Mouse (Mus musculus) MEL (cell line): ENCODE results near the gene Ryr3. TPM values are rescaled to one million over a fixed set of nuclear protein-coding genes. Genes with fewer than 3 reads are reported as not detected.
A peak's percentile ranks its signal among the peaks of the same experiment; 100 is the strongest.

Experiments
- DNase-seq: peaks from one replicate; pipeline ENCODE4 v3.0.0; 2011; ENCODE audit warnings: low read depth, low spot score
- H3K27ac ChIP-seq: 2 replicates; pipeline ENCODE4 v1.5.1; 2012; ENCODE audit warnings: low read depth, mild to moderate bottlenecking, control low read depth, low read length, moderate library complexity; ENCODE audit not compliant: control insufficient read depth
- H3K27me3 ChIP-seq, 2 experiments: fragments of 150-350 bp in 1 of 2; sonication (generic) in 1 of 2; 2 replicates each; pipeline ENCODE4 v1.6.1; 2012; ENCODE audit warnings: low read length in 2 of 2, mild to moderate bottlenecking in 2 of 2, improper control_type of control experiment in 1 of 2, moderate library complexity in 1 of 2; ENCODE audit not compliant: insufficient read depth in 2 of 2, control insufficient read depth in 1 of 2
- H3K36me3 ChIP-seq, 2 experiments: 2 replicates each; pipeline ENCODE4 v1.6.1; 2012 to 2014; ENCODE audit warnings: low read length in 2 of 2, improper control_type of control experiment in 1 of 2, inconsistent platforms in 1 of 2, mild to moderate bottlenecking in 1 of 2; ENCODE audit not compliant: insufficient read depth in 2 of 2, control insufficient read depth in 1 of 2
- H3K4me1 ChIP-seq, 2 experiments: fragments of 150-350 bp in 1 of 2; sonication (generic) in 1 of 2; 2 replicates each; pipeline ENCODE4 v1.6.1; 2012; ENCODE audit warnings: low read length in 2 of 2, improper control_type of control experiment in 1 of 2, mild to moderate bottlenecking in 1 of 2; ENCODE audit not compliant: insufficient read depth in 2 of 2, control insufficient read depth in 1 of 2
- H3K4me3 ChIP-seq, 2 experiments: fragments of 150-350 bp in 1 of 2; sonication (generic) in 1 of 2; 2 replicates each; pipeline ENCODE4 v1.5.1; 2012; ENCODE audit warnings: low read depth in 2 of 2, low read length in 2 of 2, mild to moderate bottlenecking in 2 of 2, moderate library complexity in 2 of 2, control low read depth in 1 of 2, improper control_type of control experiment in 1 of 2; ENCODE audit not compliant: control insufficient read depth in 1 of 2, insufficient read depth in 1 of 2
- H3K79me2 ChIP-seq: 2 replicates; pipeline ENCODE4 v1.6.1; 2012; ENCODE audit warnings: mild to moderate bottlenecking, low read length, moderate library complexity; ENCODE audit not compliant: control insufficient read depth, poor library complexity, insufficient read depth
- H3K9ac ChIP-seq: 2 replicates; pipeline ENCODE4 v1.6.1; 2012; ENCODE audit warnings: low read depth, mild to moderate bottlenecking, control low read depth, low read length, moderate library complexity; ENCODE audit not compliant: control insufficient read depth, poor library complexity, severe bottlenecking
- H3K9me3 ChIP-seq: fragments of 150-350 bp; sonication (generic); replicated peaks from 2 replicates; pipeline ENCODE4 v1.6.1; 2012; ENCODE audit warnings: mild to moderate bottlenecking, low read length, improper control_type of control experiment, moderate library complexity; ENCODE audit not compliant: insufficient read depth
- CTCF ChIP-seq, 3 experiments: IDR thresholded peaks in 2 of 3; conservative IDR thresholded peaks in 1 of 3; 2 replicates each; pipeline ENCODE4 v1.5.1; 2011 to 2012; ENCODE audit warnings: low read length in 3 of 3, low read depth in 2 of 3, mild to moderate bottlenecking in 2 of 3, improper control_type of control experiment in 1 of 3, inconsistent platforms in 1 of 3, mixed read lengths in 1 of 3, moderate library complexity in 1 of 3; ENCODE audit not compliant: control insufficient read depth in 1 of 3, insufficient read depth in 1 of 3, poor library complexity in 1 of 3, severe bottlenecking in 1 of 3
- E2F4 ChIP-seq: IDR thresholded peaks from 2 replicates; pipeline ENCODE4 v1.6.1; 2011; ENCODE audit warnings: low read depth, low read length, improper control_type of control experiment, borderline replicate concordance
- EP300 ChIP-seq, 2 experiments: IDR thresholded peaks; 2 replicates each; pipeline ENCODE4 v1.6.1; 2011; ENCODE audit warnings: improper control_type of control experiment in 2 of 2, low read length in 2 of 2, low read depth in 1 of 2, mild to moderate bottlenecking in 1 of 2
- ETS1 ChIP-seq: IDR thresholded peaks from 2 replicates; pipeline ENCODE4 v1.6.1; 2012; ENCODE audit warnings: low read depth, mild to moderate bottlenecking, inconsistent platforms, low read length, improper control_type of control experiment, moderate library complexity
- GABPA ChIP-seq: IDR thresholded peaks from 2 replicates; pipeline ENCODE4 v1.6.1; 2012; ENCODE audit warnings: low read depth, mild to moderate bottlenecking, inconsistent platforms, low read length, improper control_type of control experiment, moderate library complexity
- GATA1 ChIP-seq: IDR thresholded peaks from 2 replicates; pipeline ENCODE4 v1.6.1; 2011; ENCODE audit warnings: low read depth, low read length, improper control_type of control experiment
- HCFC1 ChIP-seq: IDR thresholded peaks from 2 replicates; pipeline ENCODE4 v1.6.1; 2012; ENCODE audit warnings: low read depth, mild to moderate bottlenecking, inconsistent platforms, low read length, improper control_type of control experiment, moderate library complexity
- KAT2A ChIP-seq: conservative IDR thresholded peaks from 2 replicates; pipeline ENCODE4 v1.6.1; 2012; ENCODE audit warnings: low read depth, low read length, improper control_type of control experiment, inconsistent platforms
- MAFK ChIP-seq: IDR thresholded peaks from 2 replicates; pipeline ENCODE4 v1.6.1; 2011; ENCODE audit warnings: low read depth, mild to moderate bottlenecking, low read length, improper control_type of control experiment, borderline replicate concordance
- MAZ ChIP-seq: IDR thresholded peaks from 2 replicates; pipeline ENCODE4 v1.6.1; 2012; ENCODE audit warnings: low read depth, mild to moderate bottlenecking, inconsistent platforms, low read length, improper control_type of control experiment
- MXI1 ChIP-seq: IDR thresholded peaks from 2 replicates; pipeline ENCODE4 v1.6.1; 2011; ENCODE audit warnings: mild to moderate bottlenecking, low read depth, low read length, improper control_type of control experiment
- MYC ChIP-seq: IDR thresholded peaks from 2 replicates; pipeline ENCODE4 v1.6.1; 2011; ENCODE audit warnings: low read depth, mild to moderate bottlenecking, low read length, improper control_type of control experiment, moderate library complexity
- NRF1 ChIP-seq: IDR thresholded peaks from 2 replicates; pipeline ENCODE4 v1.6.1; 2014; ENCODE audit warnings: low read depth, mild to moderate bottlenecking, inconsistent platforms, low read length, improper control_type of control experiment, moderate library complexity; ENCODE audit not compliant: poor library complexity, insufficient read depth, severe bottlenecking
- POLR2A ChIP-seq, 2 experiments: IDR thresholded peaks; 2 replicates each; pipeline ENCODE4 v1.6.1; 2011 to 2012; ENCODE audit warnings: low read length in 2 of 2, mild to moderate bottlenecking in 2 of 2, control low read depth in 1 of 2, improper control_type of control experiment in 1 of 2, low read depth in 1 of 2, moderate library complexity in 1 of 2; ENCODE audit not compliant: control insufficient read depth in 1 of 2, insufficient read depth in 1 of 2, poor library complexity in 1 of 2
- RAD21 ChIP-seq: IDR thresholded peaks from 2 replicates; pipeline ENCODE4 v1.6.1; 2011; ENCODE audit warnings: mild to moderate bottlenecking, low read depth, low read length, improper control_type of control experiment
- RCOR1 ChIP-seq: IDR thresholded peaks from 2 replicates; pipeline ENCODE4 v1.6.1; 2012; ENCODE audit warnings: low read depth, mild to moderate bottlenecking, inconsistent platforms, low read length, improper control_type of control experiment
- SIN3A ChIP-seq: IDR thresholded peaks from 2 replicates; pipeline ENCODE4 v1.6.1; 2012; ENCODE audit warnings: low read length, improper control_type of control experiment, inconsistent platforms
- TCF12 ChIP-seq: IDR thresholded peaks from 2 replicates; pipeline ENCODE4 v1.6.1; 2014; ENCODE audit warnings: low read depth, mild to moderate bottlenecking, inconsistent platforms, low read length, improper control_type of control experiment, moderate library complexity
- USF1 ChIP-seq: IDR thresholded peaks from 2 replicates; pipeline ENCODE4 v1.6.1; 2014; ENCODE audit warnings: low read depth, mild to moderate bottlenecking, inconsistent platforms, low read length, improper control_type of control experiment, moderate library complexity
- ZKSCAN1 ChIP-seq: IDR thresholded peaks from 2 replicates; pipeline ENCODE4 v1.6.1; 2012; ENCODE audit warnings: low read depth, mild to moderate bottlenecking, inconsistent platforms, low read length, improper control_type of control experiment, moderate library complexity
- ZMIZ1 ChIP-seq: IDR thresholded peaks from 2 replicates; pipeline ENCODE4 v1.6.1; 2012; ENCODE audit warnings: low read depth, mild to moderate bottlenecking, inconsistent platforms, low read length, improper control_type of control experiment, moderate library complexity
- polyA plus RNA-seq, 2 experiments: library from polyadenylated mRNA; stranded (reverse) in 1 of 2; unstranded in 1 of 2; fragments of >175 nt in 1 of 2; fragments of >200 nt in 1 of 2; gene quantifications; 2 replicates each; pipeline versions ENCODE4 v1.2.1 to v1.2.4; 2012; ENCODE audit warnings: low replicate concordance in 2 of 2, low read depth in 1 of 2; ENCODE audit not compliant: insufficient read length in 2 of 2, insufficient read depth in 1 of 2, missing spikeins in 1 of 2
- total RNA-seq: library from RNA; depleted of rRNA; stranded (reverse); fragments of 300-350 nt; gene quantifications from 2 replicates; pipeline ENCODE4 v1.2.3, GENCODE M21; 2012

The Ryr3 gene
- total and polyA plus RNA-seq, 3 experiments: 0.04 TPM; not detected in 2

DNA sequence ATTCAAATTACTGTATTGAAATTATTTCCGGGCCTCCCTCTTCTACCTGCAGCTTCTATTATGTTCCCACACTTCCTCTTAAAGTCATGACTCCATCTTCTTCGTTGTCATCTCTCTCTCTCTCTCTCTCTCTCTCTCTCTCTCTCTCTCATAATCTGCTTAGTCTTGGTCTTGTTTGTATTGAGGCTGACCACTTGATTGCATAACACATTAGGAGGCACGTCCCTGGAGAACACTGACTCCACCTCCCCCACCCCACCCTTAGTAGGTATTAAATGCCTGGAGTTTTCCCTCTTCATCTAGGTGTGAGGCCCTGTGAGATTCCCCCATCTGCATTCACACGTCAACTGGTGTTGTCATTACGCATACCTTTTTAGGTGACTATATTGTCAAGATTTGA, 620.5 kb downstream of the Ryr3 start:
- H3K27ac ChIP-seq: no peak overlapping the region
- H3K9ac ChIP-seq: no peak overlapping the region
- peaks cover 0 to 15% of the 10 kb centered on the region in 2 experiments; a peak in 2 of 4 replicates for H3K36me3 ChIP-seq
- H3K27me3 ChIP-seq: no peaks in the 10 kb centered on the region
- H3K79me2 ChIP-seq: no peaks in the 10 kb centered on the region
- peaks cover 7 to 8% of the 10 kb centered on the region in 2 experiments; a peak in 3 of 4 replicates for H3K4me1 ChIP-seq
- no peak for TF ChIP-seq MYC
- TF ChIP-seq ZKSCAN1: no peak
- TF ChIP-seq SIN3A: no peak
- no peak for TF ChIP-seq NRF1
- TF ChIP-seq KAT2A: no peak
- no peak for TF ChIP-seq CTCF (IDR thresholded peaks at IDR 0.05 in 2 of 3, conservative IDR thresholded peaks at IDR 0.05 in 1 of 3; ENCODE audit: control insufficient read depth in 1 of 3, insufficient read depth in 1 of 3, low read depth in 2 of 3, low read length in 3 of 3, poor library complexity in 1 of 3, severe bottlenecking in 1 of 3)
- TF ChIP-seq USF1: no peak
- TF ChIP-seq MXI1: no peak
- DNase-seq: no peak
- H3K9me3 ChIP-seq: no peaks in the 10 kb centered on the region
- no peak overlapping the region for H3K4me3 ChIP-seq

DNA sequence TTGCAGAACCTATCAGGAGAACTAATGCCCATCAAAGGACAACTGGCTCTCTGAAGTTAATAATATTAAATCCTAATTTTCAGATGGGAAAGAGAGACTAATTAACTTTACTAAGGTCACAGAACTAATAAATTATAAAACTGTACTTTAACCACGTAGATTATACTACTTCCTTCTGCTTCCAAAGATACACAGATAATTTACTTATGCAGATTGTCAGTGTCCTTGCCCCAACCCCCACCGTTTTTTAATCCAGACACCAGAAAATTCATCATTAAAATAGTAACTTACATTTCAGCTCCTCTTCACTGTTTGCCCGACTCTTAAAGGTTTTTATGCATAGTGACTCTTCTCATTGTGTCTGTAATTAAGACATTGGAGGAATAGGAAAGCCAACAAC, 621.1 kb downstream of the Ryr3 start:
- Histone ChIP-seq H3K27ac (no peak overlapping the region), H3K27me3 (no peaks in the 10 kb centered on the region), H3K9me3 (no peaks in the 10 kb centered on the region), H3K4me1 (peaks cover 7 to 8% of the 10 kb centered on the region in 2 experiments; a peak in 3 of 4 replicates), H3K79me2 (no peaks in the 10 kb centered on the region), H3K36me3 (peaks cover 0 to 15% of the 10 kb centered on the region in 2 experiments; a peak in 2 of 4 replicates), H3K4me3 (no peak overlapping the region), H3K9ac (no peak overlapping the region)
- DNase-seq: peak; percentile 29
- TF ChIP-seq EP300 (IDR thresholded peaks at IDR 0.05; ENCODE audit: low read depth in 1 of 2, low read length in 2 of 2): peak; percentile 72; a peak in 3 of 4 replicates
- 0 out of 2 replicates have a peak, but pooled peaks have one; percentile 30 for TF ChIP-seq MAZ
- TF ChIP-seq KAT2A: no peak
- TF ChIP-seq RCOR1: peak; percentile 38; the same call in 1 of the 2 replicates
- TF ChIP-seq CTCF (IDR thresholded peaks at IDR 0.05 in 2 of 3, conservative IDR thresholded peaks at IDR 0.05 in 1 of 3; ENCODE audit: control insufficient read depth in 1 of 3, insufficient read depth in 1 of 3, low read depth in 2 of 3, low read length in 3 of 3, poor library complexity in 1 of 3, severe bottlenecking in 1 of 3): no peak
- TF ChIP-seq ETS1: 0 out of 2 replicates have a peak, but pooled peaks have one; percentile 19
- no peak for TF ChIP-seq ZMIZ1
- TF ChIP-seq E2F4: no peak
- no peak for TF ChIP-seq HCFC1
- no peak for TF ChIP-seq USF1
- peak; percentile 47; the same call in 1 of the 2 replicates for TF ChIP-seq GATA1
- no peak for TF ChIP-seq GABPA
- TF ChIP-seq MXI1: no peak
- TF ChIP-seq TCF12: 0 out of 2 replicates have a peak, but pooled peaks have one; percentile 53
- no peak for TF ChIP-seq MAFK
- no peak for TF ChIP-seq RAD21
- no peak for TF ChIP-seq POLR2A (IDR thresholded peaks at IDR 0.05; ENCODE audit: control insufficient read depth in 1 of 2, insufficient read depth in 1 of 2, low read depth in 1 of 2, low read length in 2 of 2, poor library complexity in 1 of 2)
